ENCODE assay signal across 16 mouse cellular contexts in the genomic region with DNA sequence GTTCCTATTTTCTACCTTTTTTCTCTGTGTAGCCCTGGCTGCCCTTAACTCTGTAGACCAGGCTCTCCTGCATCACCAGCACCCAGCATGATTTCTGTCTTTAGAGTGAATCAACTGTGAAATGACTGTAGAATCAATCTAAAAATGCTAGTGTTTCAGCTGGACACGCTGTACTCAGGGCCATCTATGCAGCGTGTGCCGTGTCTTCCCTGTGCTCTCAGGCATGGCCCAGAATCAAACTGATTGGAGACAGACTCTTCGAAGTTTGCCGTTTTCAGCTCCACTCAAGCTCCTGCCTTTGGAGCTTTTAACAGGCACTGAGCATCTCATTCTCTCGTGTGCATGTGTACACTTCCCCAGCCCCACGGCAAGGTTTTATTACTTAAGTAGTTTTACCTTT.
"Had no signal": no experiment of that assay in that cellular context is flagged by ENCODE, and none has a peak within 500 bp of the region (broad histone marks: within the 10 kb centered on the region; RNA-seq: fewer than 3 reads in every experiment).

No protein-coding gene starts in this region.

- H3K27me3 ChIP-seq: neural tube, embryonic 12.5 days had no signal

- DNase-seq: kidney, adult 8-10 months; kidney, postnatal 36 days; left cerebral cortex, postnatal 4 days; lung, adult 18-20 months; lung, postnatal 4 days; retina, postnatal 1 day; right cerebral cortex, postnatal 4 days; spleen, adult 18-20 months; thymus, adult 2 months; thymus, postnatal 25 days had no signal

- H3K9ac ChIP-seq: liver, embryonic 14.5 days; neural tube, embryonic 12.5 days had no signal

- H3K4me1 ChIP-seq: midbrain, embryonic 10.5 days; neural tube, embryonic 12.5 days had no signal

- H3K4me3 ChIP-seq: midbrain, embryonic 10.5 days; neural tube, embryonic 12.5 days had no signal

- H3K27ac ChIP-seq: kidney, postnatal 0 days; liver, embryonic 14.5 days; midbrain, embryonic 10.5 days; neural tube, embryonic 12.5 days had no signal

- H3K9me3 ChIP-seq: midbrain, embryonic 10.5 days; neural tube, embryonic 12.5 days had no signal

- H3K4me2 ChIP-seq: neural tube, embryonic 12.5 days had no signal

- ATAC-seq: intestine, embryonic 16.5 days; midbrain, embryonic 16.5 days had no signal
